ENCODE assay signal across 21 mouse cellular contexts in the genomic region with DNA sequence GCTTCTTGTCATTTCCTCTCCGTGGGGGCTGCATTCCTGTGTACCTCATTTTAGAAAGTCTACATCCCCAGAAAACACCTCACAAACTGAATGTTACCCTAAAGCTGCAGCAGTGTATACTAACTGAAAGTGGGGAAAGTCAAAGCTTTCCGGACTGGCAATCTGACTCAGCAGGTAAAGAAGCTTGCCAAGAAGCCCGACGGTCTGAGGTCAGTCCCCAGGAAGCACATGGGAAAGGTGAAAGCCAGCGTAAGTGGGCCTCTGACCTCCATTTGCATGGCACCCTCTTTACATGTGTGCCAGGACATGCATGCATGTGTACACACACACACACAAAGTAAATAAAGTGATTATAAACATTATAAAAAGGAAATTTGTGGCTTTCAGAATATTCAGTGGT. TPM values are rescaled to one million over a fixed set of nuclear protein-coding genes. Genes with fewer than 3 reads are reported as not detected.
"Had no signal": no experiment of that assay in that cellular context is flagged by ENCODE, and none has a peak within 500 bp of the region (broad histone marks: within the 10 kb centered on the region; RNA-seq: fewer than 3 reads in every experiment).

No protein-coding gene starts in this region.

- H3K9me3 ChIP-seq: stomach, embryonic 15.5 days had no signal

- ATAC-seq: midbrain, embryonic 16.5 days had no signal

- H3K27me3 ChIP-seq: midbrain, embryonic 12.5 days; neural tube, embryonic 12.5 days; stomach, embryonic 15.5 days had no signal

- H3K4me1 ChIP-seq: midbrain, embryonic 10.5 days; midbrain, embryonic 12.5 days; neural tube, embryonic 12.5 days; stomach, embryonic 15.5 days had no signal

- H3K4me3 ChIP-seq: midbrain, embryonic 10.5 days; midbrain, embryonic 12.5 days; neural tube, embryonic 12.5 days; stomach, embryonic 15.5 days had no signal

- H3K36me3 ChIP-seq: midbrain, embryonic 10.5 days; midbrain, embryonic 12.5 days; neural tube, embryonic 12.5 days; stomach, embryonic 15.5 days had no signal

- DNase-seq: lung, adult 18-20 months; lung, postnatal 10 days; lung, postnatal 4 days; midbrain, embryonic 14.5 days; right cerebral cortex, postnatal 14 days; thymus, adult 2 months; thymus, postnatal 14 days; thymus, postnatal 36 days had no signal

RNA-seq across cellular contexts. Expression of a gene that starts 10.3 kb away (rescaled TPM):
- total RNA-seq: megakaryocyte-erythroid progenitor cell, adult 5-6 weeks; monocyte, adult 5-6 weeks; neutrophil, adult 5-6 weeks had no signal
- polyA plus RNA-seq: liver, embryonic 14.5 days; liver, embryonic 16.5 days; lung, embryonic 14.5 days; lung, embryonic 16.5 days; spleen, adult 2 months; stomach, embryonic 15.5 days had no signal
